Mouse (Mus musculus): ENCODE results near the gene Olfr786.

The Olfr786 gene

DNA sequence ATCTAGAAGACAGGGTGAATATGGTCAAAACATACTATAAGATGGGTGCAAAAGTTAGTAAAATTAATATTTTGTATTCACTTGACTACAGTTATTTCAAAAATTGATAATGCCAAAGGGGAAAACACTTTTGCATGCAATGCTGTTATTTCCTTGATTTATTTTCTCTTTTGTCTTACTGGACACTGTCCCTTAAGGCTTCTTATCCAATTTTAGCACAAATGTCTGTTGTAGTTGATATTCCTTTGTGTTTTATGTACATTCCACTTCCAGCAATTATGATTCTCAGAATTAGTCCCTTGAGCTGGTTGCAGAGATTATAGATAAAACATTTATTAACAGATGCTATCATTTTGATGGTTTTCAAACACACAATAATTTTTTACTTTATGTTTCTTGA lies at the start of gene Olfr786:
Gene Olfr786, plus strand, starts transcription at position 301 of the 400 bp plus-strand sequence.
- DNase-seq (ENCODE audit: low read depth, low spot score) = no peak

DNA sequence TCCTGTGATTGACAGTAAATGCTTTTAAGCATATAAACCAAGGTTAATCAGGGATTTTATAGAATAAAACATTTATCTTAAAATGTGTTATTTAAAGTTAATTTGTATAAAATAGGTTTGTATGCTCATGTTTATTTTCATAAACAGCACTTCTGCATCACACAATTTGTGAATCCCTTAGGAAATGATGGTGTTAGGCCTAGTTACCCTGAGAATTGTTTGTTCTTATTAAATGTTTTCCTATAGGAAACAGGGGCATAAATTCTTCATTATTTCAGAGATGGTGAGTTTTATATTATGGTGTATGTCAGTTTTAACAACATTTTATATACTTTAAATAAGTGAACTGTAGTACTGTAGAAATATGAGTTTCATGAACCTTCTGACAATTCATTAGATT lies 43.3 kb upstream of the Olfr786 start, which contains the start of gene Olfr784:
Gene Olfr784, plus strand, starts transcription at position 301 of the 400 bp plus-strand sequence.
- no peak for DNase-seq (ENCODE audit: low read depth, low spot score)

DNA sequence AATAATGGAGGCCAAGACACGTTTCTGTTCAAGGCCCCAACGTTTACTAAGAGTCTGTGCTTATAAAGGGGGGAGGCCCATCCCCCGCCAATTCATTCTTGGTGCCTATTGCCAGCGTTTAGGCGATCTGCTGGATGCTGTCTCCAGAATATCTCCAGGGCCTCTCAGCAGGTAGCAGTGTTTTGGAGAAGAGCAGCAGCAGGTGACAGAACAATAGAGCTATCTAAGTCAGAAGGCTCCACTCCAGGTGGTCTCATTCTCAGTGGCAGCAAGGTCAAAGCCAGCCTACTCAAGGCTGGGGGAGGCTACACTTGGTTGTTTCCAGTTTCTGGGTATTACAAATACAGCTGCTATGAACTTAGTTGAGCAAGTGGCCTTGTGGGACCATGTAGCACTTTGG lies 26.2 kb upstream of the Olfr786 start:
- no peak for DNase-seq (ENCODE audit: low read depth, low spot score)

DNA sequence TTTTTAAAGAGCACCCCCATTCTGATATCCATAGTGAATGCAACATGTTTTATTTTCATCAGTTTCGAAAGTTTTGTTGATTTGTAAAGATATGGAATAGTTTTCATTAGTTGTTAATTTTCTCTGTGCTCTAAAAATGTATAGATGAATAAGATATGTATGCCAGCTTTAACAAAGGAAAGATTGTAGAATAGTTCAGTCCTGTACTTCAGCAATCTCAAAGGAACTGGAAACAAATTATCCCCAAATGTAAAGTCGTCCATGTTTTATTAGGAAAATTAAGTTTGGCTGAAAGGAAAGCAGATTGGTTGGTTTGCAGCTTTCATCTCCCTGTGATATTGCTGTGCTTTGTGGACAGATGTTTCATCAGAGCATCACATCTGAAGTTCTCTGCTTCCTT lies 22.0 kb upstream of the Olfr786 start, which contains the start of gene Olfr785:
Gene Olfr785, plus strand, starts transcription at position 301 of the 400 bp plus-strand sequence.
- no peak for DNase-seq (ENCODE audit: low read depth, low spot score)

DNA sequence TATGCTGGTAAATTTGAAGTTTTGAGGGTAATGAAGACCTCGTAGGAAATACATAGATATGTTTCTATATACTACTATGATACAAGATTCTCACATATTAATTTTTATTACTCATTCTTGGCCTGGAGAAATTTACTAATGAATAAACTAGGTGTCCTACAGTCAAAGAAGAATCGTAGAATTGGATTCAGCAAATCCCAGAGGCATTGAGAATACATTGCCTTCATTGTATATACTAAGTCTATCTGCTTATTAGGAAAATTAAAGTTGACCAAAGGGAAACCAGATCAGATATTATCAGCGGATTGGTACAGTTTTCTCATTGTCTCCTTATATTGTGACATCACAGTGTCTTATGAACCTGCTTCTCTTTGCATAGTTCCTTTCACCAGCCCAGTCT lies 34.5 kb downstream of the Olfr786 start, which contains the start of gene Olfr787:
Gene Olfr787, plus strand, starts transcription at position 301 of the 400 bp plus-strand sequence.
- no peak for DNase-seq (ENCODE audit: low read depth, low spot score)

DNA sequence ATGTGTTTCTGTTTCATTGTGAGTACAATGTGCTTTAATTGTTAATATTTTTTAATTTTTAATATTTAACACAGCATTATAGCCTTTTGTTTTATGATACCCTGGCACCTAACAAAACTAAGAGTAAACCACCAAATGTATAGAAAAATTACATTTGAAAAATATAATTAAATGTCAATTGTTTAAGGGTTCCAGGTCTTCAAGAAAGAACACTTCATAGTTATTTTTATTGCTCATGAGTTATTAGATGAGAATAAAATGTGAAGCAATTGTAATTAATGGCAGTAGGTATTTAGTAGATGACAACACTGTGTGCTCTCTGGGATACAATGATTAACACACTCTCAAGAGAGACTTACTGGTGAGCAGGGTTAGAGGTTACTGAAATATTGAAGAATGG lies 43.6 kb downstream of the Olfr786 start, which contains the start of gene Olfr788:
Gene Olfr788, plus strand, starts transcription at position 301 of the 400 bp plus-strand sequence.
- DNase-seq (ENCODE audit: low read depth, low spot score) = no peak

DNA sequence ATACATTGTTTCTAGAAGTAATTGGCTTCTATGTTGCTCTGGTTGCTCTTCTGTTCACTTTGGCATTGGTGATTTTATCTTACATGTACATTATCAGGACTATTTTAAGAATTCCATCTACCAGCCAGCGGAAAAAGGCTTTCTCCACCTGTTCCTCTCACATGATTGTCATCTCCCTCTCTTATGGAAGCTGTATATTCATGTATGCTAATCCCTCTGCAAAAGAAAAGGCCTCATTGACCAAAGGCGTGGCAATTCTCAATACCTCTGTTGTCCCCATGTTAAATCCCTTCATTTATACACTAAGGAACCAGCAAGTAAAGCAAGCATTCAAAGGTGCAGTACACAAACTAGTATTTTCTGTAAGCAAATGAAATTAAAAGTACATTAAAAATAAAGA lies 46.1 kb downstream of the Olfr786 start:
- DNase-seq (ENCODE audit: low read depth, low spot score) = no peak

DNA sequence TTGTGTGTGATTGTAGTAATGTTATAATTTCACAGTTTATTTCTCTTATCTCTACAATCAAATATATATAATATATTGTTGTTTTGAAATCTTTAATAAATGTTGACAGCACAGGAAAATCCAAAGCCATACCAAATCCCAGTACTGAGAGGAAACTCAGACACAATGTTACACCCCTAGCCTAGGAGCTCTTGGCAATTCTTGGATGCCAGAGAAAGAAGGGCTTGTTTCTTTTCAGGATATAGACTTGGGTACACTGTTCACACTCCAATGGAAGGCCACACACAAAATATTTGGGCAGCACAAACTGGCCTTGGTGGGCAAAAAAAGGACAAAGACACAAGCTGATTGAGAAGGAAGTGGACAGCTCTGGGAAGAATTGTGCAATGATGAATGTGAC lies 46.6 kb downstream of the Olfr786 start:
- DNase-seq (ENCODE audit: low read depth, low spot score) = no peak

DNA sequence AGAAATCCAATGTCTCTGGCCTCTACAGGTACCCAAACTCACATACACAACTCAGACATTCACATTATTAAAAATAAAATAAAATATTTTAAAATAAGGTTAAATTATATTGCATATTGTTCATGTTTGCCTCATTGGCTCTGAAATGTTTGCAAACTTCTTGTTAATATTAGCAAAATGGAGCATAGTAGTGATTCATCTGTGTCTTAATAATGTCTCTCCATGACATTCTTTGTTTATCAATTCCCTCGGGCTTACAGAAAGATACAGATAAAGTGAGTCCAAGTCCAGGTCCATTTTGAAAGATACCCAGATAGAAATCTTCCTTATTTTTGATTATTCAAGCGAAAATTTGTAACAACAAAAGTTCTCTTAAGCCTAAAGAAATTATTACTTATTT lies 57.3 kb downstream of the Olfr786 start, which contains the start of gene Olfr789:
Gene Olfr789, plus strand, starts transcription at position 301 of the 400 bp plus-strand sequence.
- DNase-seq (ENCODE audit: low read depth, low spot score) = no peak

Data from forelimb bud, embryonic 11.5 days (tissue).